Comparison of ENCODE assay signal across 13 mouse cellular contexts in the genomic region with DNA sequence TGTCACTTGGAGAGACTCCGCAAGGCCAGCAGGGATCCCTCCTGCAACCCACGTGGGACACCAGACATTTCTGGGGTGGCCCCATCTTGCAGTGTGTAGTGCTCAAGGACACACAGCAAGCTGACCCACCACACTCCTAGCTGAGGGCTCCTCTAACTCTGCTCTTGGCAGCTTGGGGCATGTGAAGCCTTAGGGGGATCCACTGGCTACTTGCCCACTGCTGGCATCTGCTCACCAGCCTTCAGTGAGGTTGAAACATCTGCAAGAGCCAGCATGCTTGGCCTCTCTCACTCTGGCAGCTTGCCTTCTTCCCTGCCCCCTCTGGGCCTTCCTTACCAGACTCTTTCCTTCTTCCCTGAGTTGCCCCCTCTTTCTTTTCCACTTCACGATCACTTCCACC.
DNase-seq lines count a peak whose midpoint lies in the region; ATAC-seq lines count a peak whose summit lies in the region.
"Had no signal": no experiment of that assay in that cellular context is flagged by ENCODE, and none has a peak within 500 bp of the region (broad histone marks: within the 10 kb centered on the region; RNA-seq: fewer than 3 reads in every experiment).

No protein-coding gene starts in this region.

- H3K9ac ChIP-seq in forebrain, embryonic 12.5 days, result no peak overlapping the region
- no peak overlapping the region for H3K9ac ChIP-seq in midbrain, embryonic 14.5 days (replicated peaks; ENCODE audit: low read length)
- H3K9ac ChIP-seq in midbrain, embryonic 11.5 days (ENCODE audit: low read length), result no peak overlapping the region
- no peak overlapping the region for H3K9ac ChIP-seq in embryonic facial prominence, embryonic 14.5 days (ENCODE audit: low read depth, low read length)
- H3K9ac ChIP-seq in limb, embryonic 15.5 days, result no peak overlapping the region
- H3K9ac ChIP-seq: liver, embryonic 14.5 days; stomach, embryonic 15.5 days had no signal

- no peak overlapping the region for H3K4me3 ChIP-seq in forebrain, embryonic 10.5 days
- H3K4me3 ChIP-seq in forebrain, embryonic 12.5 days (replicated peaks), result no peak overlapping the region
- H3K4me3 ChIP-seq in midbrain, embryonic 14.5 days (replicated peaks; ENCODE audit: low read depth, low read length), result no peak overlapping the region
- no peak overlapping the region for H3K4me3 ChIP-seq in midbrain, embryonic 11.5 days (ENCODE audit: low read depth, low read length)
- no peak overlapping the region for H3K4me3 ChIP-seq in embryonic facial prominence, embryonic 14.5 days (ENCODE audit: low read depth, low read length)
- H3K4me3 ChIP-seq in limb, embryonic 15.5 days, result no peak overlapping the region
- H3K4me3 ChIP-seq: stomach, embryonic 15.5 days had no signal

- no peak; the same call in 1 of the 2 replicates for ATAC-seq in forebrain, embryonic 12.5 days (ENCODE audit: low FRiP score)
- ATAC-seq in midbrain, embryonic 14.5 days (ENCODE audit: low FRiP score, low TSS enrichment), result no peak
- ATAC-seq in midbrain, embryonic 11.5 days (ENCODE audit: low FRiP score), result no peak
- ATAC-seq in embryonic facial prominence, embryonic 14.5 days (ENCODE audit: low read depth), result peak; percentile 57
- ATAC-seq in limb, embryonic 15.5 days (ENCODE audit: insufficient number of reproducible peaks, low FRiP score, low TSS enrichment, low read depth), result 0 out of 2 replicates have a peak, but pooled peaks have one; percentile 45
- no peak for ATAC-seq in megakaryocyte-erythroid progenitor cell, adult 5-6 weeks (replicated peaks; ENCODE audit: low FRiP score, low TSS enrichment, poor library complexity, severe bottlenecking)
- ATAC-seq: Patski had no signal

- 70% methylated on average over 3 of the region's 3 CpGs for WGBS in forebrain, embryonic 10.5 days
- WGBS in forebrain, embryonic 12.5 days, result 64% methylated on average over 3 of the region's 3 CpGs
- 72% methylated on average over 3 of the region's 3 CpGs for WGBS in midbrain, embryonic 14.5 days
- WGBS in midbrain, embryonic 11.5 days, result 71% methylated on average over 3 of the region's 3 CpGs
- 46% methylated on average over 3 of the region's 3 CpGs for WGBS in embryonic facial prominence, embryonic 14.5 days
- WGBS in limb, embryonic 15.5 days, result 41% methylated on average over 3 of the region's 3 CpGs

- peaks cover 6% of the 10 kb centered on the region for H3K27me3 ChIP-seq in forebrain, embryonic 10.5 days (ENCODE audit: poor library complexity, severe bottlenecking)
- peaks cover 6% of the 10 kb centered on the region; the same call in 1 of the 2 replicates for H3K27me3 ChIP-seq in forebrain, embryonic 12.5 days
- no peaks in the 10 kb centered on the region for H3K27me3 ChIP-seq in midbrain, embryonic 14.5 days (ENCODE audit: control insufficient read depth, insufficient read depth, low read length)
- H3K27me3 ChIP-seq in midbrain, embryonic 11.5 days (ENCODE audit: control insufficient read depth, insufficient read depth, low read length), result no peaks in the 10 kb centered on the region
- no peaks in the 10 kb centered on the region for H3K27me3 ChIP-seq in embryonic facial prominence, embryonic 14.5 days (replicated peaks; ENCODE audit: control insufficient read depth, insufficient read depth, low read length)
- no peaks in the 10 kb centered on the region for H3K27me3 ChIP-seq in limb, embryonic 15.5 days
- H3K27me3 ChIP-seq: stomach, embryonic 15.5 days had no signal

- no peaks in the 10 kb centered on the region for H3K36me3 ChIP-seq in forebrain, embryonic 10.5 days (replicated peaks)
- H3K36me3 ChIP-seq in forebrain, embryonic 12.5 days (replicated peaks), result no peaks in the 10 kb centered on the region
- H3K36me3 ChIP-seq in midbrain, embryonic 14.5 days (ENCODE audit: control insufficient read depth, insufficient read depth, low read length), result no peaks in the 10 kb centered on the region
- H3K36me3 ChIP-seq in midbrain, embryonic 11.5 days (ENCODE audit: control insufficient read depth, insufficient read depth, low read length), result no peaks in the 10 kb centered on the region
- H3K36me3 ChIP-seq in embryonic facial prominence, embryonic 14.5 days (ENCODE audit: control insufficient read depth, insufficient read depth, low read length), result no peaks in the 10 kb centered on the region
- H3K36me3 ChIP-seq in limb, embryonic 15.5 days, result no peaks in the 10 kb centered on the region
- H3K36me3 ChIP-seq: stomach, embryonic 15.5 days had no signal

- H3K4me1 ChIP-seq in forebrain, embryonic 10.5 days, result peaks cover 14% of the 10 kb centered on the region
- peaks cover 5% of the 10 kb centered on the region; the same call in 1 of the 2 replicates for H3K4me1 ChIP-seq in forebrain, embryonic 12.5 days
- 0 out of 2 replicates have a peak, but pooled peaks cover 7% of the 10 kb centered on the region for H3K4me1 ChIP-seq in midbrain, embryonic 14.5 days (ENCODE audit: control insufficient read depth, insufficient read depth, low read length)
- no peaks in the 10 kb centered on the region for H3K4me1 ChIP-seq in midbrain, embryonic 11.5 days (ENCODE audit: control insufficient read depth, insufficient read depth, low read length)
- no peaks in the 10 kb centered on the region for H3K4me1 ChIP-seq in embryonic facial prominence, embryonic 14.5 days (ENCODE audit: control insufficient read depth, insufficient read depth, low read length)
- peaks cover 13% of the 10 kb centered on the region for H3K4me1 ChIP-seq in limb, embryonic 15.5 days
- H3K4me1 ChIP-seq: stomach, embryonic 15.5 days had no signal

- H3K4me2 ChIP-seq in forebrain, embryonic 12.5 days, result no peak overlapping the region
- H3K4me2 ChIP-seq in midbrain, embryonic 14.5 days (ENCODE audit: low read length), result no peak overlapping the region
- H3K4me2 ChIP-seq in midbrain, embryonic 11.5 days, result no peak overlapping the region
- H3K4me2 ChIP-seq in embryonic facial prominence, embryonic 14.5 days (ENCODE audit: low read depth, low read length), result no peak overlapping the region
- H3K4me2 ChIP-seq in limb, embryonic 15.5 days, result no peak overlapping the region
- H3K4me2 ChIP-seq: heart, embryonic 11.5 days; stomach, embryonic 15.5 days had no signal

- H3K27ac ChIP-seq in forebrain, embryonic 10.5 days, result peak overlapping the region; percentile 9; the same call in 1 of the 2 replicates
- no peak overlapping the region for H3K27ac ChIP-seq in forebrain, embryonic 12.5 days
- H3K27ac ChIP-seq in midbrain, embryonic 14.5 days (replicated peaks; ENCODE audit: low read depth, low read length), result no peak overlapping the region
- no peak overlapping the region for H3K27ac ChIP-seq in midbrain, embryonic 11.5 days (ENCODE audit: low read depth, low read length)
- no peak overlapping the region for H3K27ac ChIP-seq in embryonic facial prominence, embryonic 14.5 days (replicated peaks; ENCODE audit: low read depth, low read length)
- no peak overlapping the region for H3K27ac ChIP-seq in limb, embryonic 15.5 days
- H3K27ac ChIP-seq: liver, embryonic 14.5 days; stomach, embryonic 15.5 days had no signal

- no peak for DNase-seq in forebrain, embryonic 10.5 days (ENCODE audit: extremely low spot score, low spot score)
- DNase-seq in midbrain, embryonic 14.5 days, result peak; percentile 60
- no peak for DNase-seq in midbrain, embryonic 11.5 days (ENCODE audit: low spot score, missing footprints)
- DNase-seq in embryonic facial prominence, embryonic 14.5 days (ENCODE audit: low spot score), result peak; percentile 83
- no peak for DNase-seq in ovary, postnatal 10 days (ENCODE audit: low spot score)
- DNase-seq: kidney, postnatal 4 days had no signal

- H3K9me3 ChIP-seq in forebrain, embryonic 10.5 days, result no peaks in the 10 kb centered on the region; the same call in 1 of the 2 replicates
- no peaks in the 10 kb centered on the region for H3K9me3 ChIP-seq in forebrain, embryonic 12.5 days
- H3K9me3 ChIP-seq in midbrain, embryonic 14.5 days (ENCODE audit: control insufficient read depth, low read length), result no peaks in the 10 kb centered on the region
- no peaks in the 10 kb centered on the region for H3K9me3 ChIP-seq in midbrain, embryonic 11.5 days (ENCODE audit: control insufficient read depth, low read length)
- no peaks in the 10 kb centered on the region for H3K9me3 ChIP-seq in embryonic facial prominence, embryonic 14.5 days (ENCODE audit: control insufficient read depth, low read length)
- no peaks in the 10 kb centered on the region for H3K9me3 ChIP-seq in limb, embryonic 15.5 days
- H3K9me3 ChIP-seq: stomach, embryonic 15.5 days had no signal

Comparison
In these comparisons a context has a peak if more than half of its experiments do, and no peak if none do; other contexts are left out.
1. DNase-seq: peak in midbrain, embryonic 14.5 days (single experiment) and embryonic facial prominence, embryonic 14.5 days (single experiment); none in forebrain, embryonic 10.5 days (single experiment), midbrain, embryonic 11.5 days (single experiment) and ovary, postnatal 10 days (single experiment).
2. ATAC-seq: peak in embryonic facial prominence, embryonic 14.5 days (single experiment) and limb, embryonic 15.5 days (single experiment); none in forebrain, embryonic 12.5 days (single experiment), midbrain, embryonic 14.5 days (single experiment), midbrain, embryonic 11.5 days (single experiment) and megakaryocyte-erythroid progenitor cell, adult 5-6 weeks (single experiment).